Mouse (Mus musculus) liver, embryonic 13.5 days (tissue): ENCODE measurements around the gene Ngf. TPM values are rescaled to one million over a fixed set of nuclear protein-coding genes. Genes with fewer than 3 reads are reported as not detected.
A peak's percentile ranks its signal among the peaks of the same experiment; 100 is the strongest.

Experiments used
- ATAC-seq: fragments of 200-750 bp; cut with Nextera tagmentation; 2 replicates; pipeline ENCODE4 v1.8.0; 2017; ENCODE audit warnings: low read depth, mild to moderate bottlenecking, moderate number of reproducible peaks, moderate library complexity
- DNase-seq: peaks from one replicate; pipeline ENCODE4 v3.0.0; 2022
- H3K27ac ChIP-seq: fragments of 300-500 bp; sonication (generic); 2 replicates; pipeline ENCODE4 v1.5.1; 2015; ENCODE audit warnings: moderate library complexity, mild to moderate bottlenecking, inconsistent platforms
- H3K27me3 ChIP-seq: fragments of 300-500 bp; sonication (generic); 2 replicates; pipeline ENCODE4 v1.6.1; 2015; ENCODE audit warnings: mild to moderate bottlenecking, inconsistent platforms
- H3K36me3 ChIP-seq: fragments of 300-500 bp; sonication (generic); 2 replicates; pipeline ENCODE4 v1.6.1; 2015; ENCODE audit warnings: mild to moderate bottlenecking, inconsistent platforms
- H3K4me1 ChIP-seq: fragments of 300-500 bp; sonication (generic); replicated peaks from 2 replicates; pipeline ENCODE4 v1.6.1; 2015; ENCODE audit warnings: inconsistent platforms
- H3K4me2 ChIP-seq: fragments of 300-500 bp; sonication (generic); 2 replicates; pipeline ENCODE4 v1.6.1; 2015; ENCODE audit warnings: inconsistent platforms, mild to moderate bottlenecking, moderate library complexity
- H3K4me3 ChIP-seq: fragments of 300-500 bp; sonication (generic); replicated peaks from 2 replicates; pipeline ENCODE4 v1.5.1; 2015; ENCODE audit warnings: mild to moderate bottlenecking, inconsistent platforms
- H3K9ac ChIP-seq: fragments of 300-500 bp; sonication (generic); 2 replicates; pipeline ENCODE4 v1.6.1; 2015; ENCODE audit warnings: mild to moderate bottlenecking, inconsistent platforms
- H3K9me3 ChIP-seq: fragments of 300-500 bp; sonication (generic); replicated peaks from 2 replicates; pipeline ENCODE4 v1.6.1; 2016; ENCODE audit warnings: inconsistent platforms
- WGBS: fragments of 180-500 bp; shearing (Covaris S2); methylation state at CpG from one replicate; pipeline ENCODE4 v1.1.7; 2015; ENCODE audit not compliant: insufficient replicate concordance; 5-methylcytosine and 5-hydroxymethylcytosine counted together
- polyA plus RNA-seq: library from polyadenylated mRNA; unstranded; fragments of >200 nt; fragmentation: Nextera tagmentation; extraction: Ambion mirVana; gene quantifications from 2 replicates; pipeline ENCODE4 v1.2.1, GENCODE M21; 2015

Ngf gene
- polyA plus RNA-seq = 0.13 and 0.17 TPM in 2 replicates

DNA sequence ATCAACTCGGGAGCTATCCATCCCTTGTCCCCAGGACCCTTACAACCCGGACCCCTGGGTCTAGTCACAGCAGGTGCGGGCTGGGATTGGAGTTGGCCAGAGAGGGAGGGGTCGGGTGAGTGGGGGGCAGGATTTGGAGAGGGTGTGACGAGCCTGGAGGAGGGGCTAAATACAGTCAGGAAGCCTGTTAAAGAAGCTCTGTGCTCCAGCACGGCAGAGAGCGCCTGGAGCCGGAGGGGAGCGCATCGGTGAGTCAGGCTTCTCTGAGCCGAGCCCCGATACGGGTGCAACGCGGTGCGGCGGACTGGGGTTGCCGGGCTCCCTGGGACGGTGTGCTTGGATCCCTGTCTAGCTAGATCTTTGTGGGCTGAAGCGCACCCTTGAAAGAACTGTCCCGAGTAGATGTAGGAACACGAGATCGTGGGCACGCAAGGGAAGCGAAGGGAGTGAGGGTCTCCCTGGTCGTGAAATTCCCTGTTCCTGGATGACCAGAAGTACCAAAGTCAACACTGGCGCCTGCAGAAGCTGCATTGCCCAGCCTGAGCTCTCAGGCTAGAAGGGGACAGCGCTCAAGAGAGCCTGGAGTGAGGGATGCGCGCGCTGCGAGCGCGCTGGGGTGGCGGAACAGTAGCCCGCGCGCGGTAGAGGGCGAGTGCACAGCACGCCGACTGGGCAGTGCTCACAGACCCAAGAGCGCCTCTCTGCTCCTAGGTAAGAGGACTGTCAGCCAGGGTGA is at the start of gene Ngf:
Gene Ngf, plus strand, starts transcription at position 207 of the 736 bp plus-strand sequence.
- Histone ChIP-seq H3K27ac (no peak within 1 kb of the TSS), H3K9ac (no peak within 1 kb of the TSS), H3K27me3 (peaks cover 35% of the 10 kb centered on the region), H3K4me1 (no peaks in the 10 kb centered on the region), H3K9me3 (no peaks in the 10 kb centered on the region), H3K4me3 (peak within 1 kb of the TSS; percentile 10; the same call in 1 of the 2 replicates), H3K36me3 (no peaks in the 10 kb centered on the region), H3K4me2 (no peak within 1 kb of the TSS)
- DNase-seq = no peak
- no peak for ATAC-seq
- 4% methylated on average over 43 of the region's 43 CpGs for WGBS

DNA sequence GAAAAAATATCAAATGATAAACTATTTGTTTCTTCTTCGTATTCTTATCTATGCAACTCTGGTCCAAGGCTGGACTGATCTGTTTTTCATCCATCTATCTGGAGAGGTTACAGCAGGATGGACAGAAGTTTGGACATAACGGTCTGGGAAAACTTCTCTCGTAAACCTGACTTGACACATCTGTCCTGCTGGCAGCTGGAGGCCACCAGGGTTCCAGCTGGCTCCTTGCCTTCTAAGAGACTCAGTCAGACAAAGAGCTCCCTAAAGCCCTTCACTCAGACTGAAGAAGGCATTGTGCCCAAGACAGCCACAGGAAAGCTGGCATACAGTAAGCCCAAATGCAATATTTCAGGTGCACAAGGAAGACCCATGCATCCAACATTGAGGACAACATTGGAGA is 24.2 kb upstream of the Ngf start:
- WGBS = 64% methylated on average over 3 of the region's 3 CpGs
- H3K4me1 ChIP-seq = no peaks in the 10 kb centered on the region
- H3K9ac ChIP-seq = no peak overlapping the region
- H3K36me3 ChIP-seq = no peaks in the 10 kb centered on the region
- H3K27me3 ChIP-seq = no peaks in the 10 kb centered on the region
- peaks cover 3% of the 10 kb centered on the region; the same call in 1 of the 2 replicates for H3K9me3 ChIP-seq
- H3K27ac ChIP-seq = no peak overlapping the region
- H3K4me2 ChIP-seq = no peak overlapping the region
- ATAC-seq (no peak), DNase-seq (no peak)
- H3K4me3 ChIP-seq = no peak overlapping the region

DNA sequence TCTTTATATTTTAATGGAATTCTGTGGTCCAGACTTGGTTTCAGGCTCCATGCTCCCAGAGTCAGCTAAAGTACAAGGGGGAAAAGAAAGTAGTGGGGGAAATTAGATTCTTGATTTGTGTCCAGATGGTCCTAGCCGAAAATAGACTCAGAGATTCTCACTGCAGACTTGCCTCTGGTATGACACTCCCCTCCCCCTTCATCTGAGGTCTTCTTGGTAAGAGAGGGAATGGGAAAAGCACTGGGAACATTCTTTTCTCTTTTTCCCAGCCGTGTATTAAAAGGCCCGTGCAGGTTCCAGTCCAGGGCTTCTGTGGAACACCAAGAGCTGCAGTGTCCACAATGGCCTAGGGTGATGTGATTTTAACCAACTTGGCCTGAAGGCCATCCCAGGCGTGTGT is 23.0 kb upstream of the Ngf start:
- Histone ChIP-seq H3K4me3 (no peak overlapping the region), H3K4me1 (no peaks in the 10 kb centered on the region), H3K36me3 (no peaks in the 10 kb centered on the region), H3K4me2 (no peak overlapping the region), H3K9ac (no peak overlapping the region), H3K9me3 (peaks cover 3% of the 10 kb centered on the region; the same call in 1 of the 2 replicates), H3K27ac (no peak overlapping the region), H3K27me3 (no peaks in the 10 kb centered on the region)
- no peak for ATAC-seq
- 51% methylated on average over 4 of the region's 4 CpGs for WGBS
- no peak for DNase-seq

DNA sequence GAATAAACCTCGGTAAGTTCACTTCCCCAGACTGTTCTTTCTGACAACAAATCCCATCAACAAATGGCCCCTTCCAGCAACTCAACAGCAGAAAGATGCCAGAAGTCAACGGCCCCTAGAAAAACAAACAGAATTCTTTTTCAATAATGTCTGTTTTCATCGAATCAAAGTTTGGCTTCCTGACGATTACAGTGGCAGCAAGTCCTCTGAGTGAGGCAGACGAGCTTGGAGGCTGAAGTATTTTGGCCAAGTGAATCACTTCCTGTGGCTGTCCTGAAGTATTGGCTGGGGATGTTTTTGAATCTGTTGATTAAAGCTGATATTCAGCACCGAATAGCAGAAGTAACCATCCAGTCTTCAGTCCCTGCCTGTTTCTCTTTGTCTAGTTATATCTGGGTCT is 15.2 kb upstream of the Ngf start:
- no peaks in the 10 kb centered on the region for H3K27me3 ChIP-seq
- H3K9me3 ChIP-seq = no peaks in the 10 kb centered on the region
- no peak for DNase-seq
- no peak overlapping the region for H3K4me3 ChIP-seq
- H3K27ac ChIP-seq = no peak overlapping the region
- H3K4me1 ChIP-seq = no peaks in the 10 kb centered on the region
- ATAC-seq = no peak
- no peak overlapping the region for H3K9ac ChIP-seq
- no peak overlapping the region for H3K4me2 ChIP-seq
- H3K36me3 ChIP-seq = no peaks in the 10 kb centered on the region
- WGBS = 40% methylated on average over 6 of the region's 6 CpGs

DNA sequence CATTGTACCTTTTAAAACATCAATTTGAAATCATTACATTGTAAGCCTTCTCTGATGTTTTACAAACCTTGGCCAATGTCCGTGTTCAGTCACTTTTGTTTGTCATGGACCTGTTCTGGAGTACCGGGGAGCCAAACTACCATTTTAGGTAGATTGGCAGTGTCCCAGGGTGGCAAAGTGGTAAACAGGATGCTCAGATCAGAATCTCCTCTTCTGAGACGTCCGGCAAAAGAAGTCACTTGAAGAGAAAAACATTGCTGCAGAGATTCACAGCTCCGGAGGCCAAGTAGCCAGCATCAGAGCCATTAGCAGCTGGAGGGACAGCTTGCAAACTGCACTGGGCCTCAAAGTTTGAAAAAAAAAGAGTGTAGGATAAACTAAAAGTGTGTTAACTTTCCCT is 9.2 kb upstream of the Ngf start:
- Histone ChIP-seq H3K27ac (no peak overlapping the region), H3K4me3 (no peak overlapping the region), H3K27me3 (no peaks in the 10 kb centered on the region), H3K4me2 (no peak overlapping the region), H3K36me3 (no peaks in the 10 kb centered on the region), H3K9me3 (no peaks in the 10 kb centered on the region), H3K9ac (no peak overlapping the region), H3K4me1 (no peaks in the 10 kb centered on the region)
- WGBS = 68% methylated on average over 5 of the region's 5 CpGs
- DNase-seq (no peak), ATAC-seq (no peak)

DNA sequence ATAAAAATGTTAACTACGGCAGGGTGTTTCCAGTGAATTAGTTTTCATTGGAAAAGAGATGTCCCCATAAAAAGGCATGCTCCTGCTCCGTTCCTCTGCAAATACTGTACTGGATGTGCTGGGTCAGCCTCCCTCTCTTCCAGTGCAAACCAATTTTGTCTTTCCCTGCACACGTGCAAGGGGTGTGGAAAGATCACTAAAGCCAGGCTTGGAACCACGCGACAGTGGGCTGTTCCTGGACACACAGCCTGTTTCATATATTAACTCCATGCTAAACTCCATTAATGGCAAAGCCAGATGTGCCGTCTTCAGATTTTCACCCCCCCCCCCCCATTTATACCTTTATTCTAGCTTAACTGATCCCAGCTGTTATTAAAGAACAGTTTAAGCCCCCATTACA is 8.7 kb upstream of the Ngf start:
- Histone ChIP-seq H3K9me3 (no peaks in the 10 kb centered on the region), H3K36me3 (no peaks in the 10 kb centered on the region), H3K4me2 (no peak overlapping the region), H3K27me3 (no peaks in the 10 kb centered on the region), H3K27ac (no peak overlapping the region), H3K4me1 (no peaks in the 10 kb centered on the region), H3K9ac (no peak overlapping the region), H3K4me3 (no peak overlapping the region)
- WGBS = 70% methylated on average over 6 of the region's 6 CpGs
- ATAC-seq = no peak
- no peak for DNase-seq

DNA sequence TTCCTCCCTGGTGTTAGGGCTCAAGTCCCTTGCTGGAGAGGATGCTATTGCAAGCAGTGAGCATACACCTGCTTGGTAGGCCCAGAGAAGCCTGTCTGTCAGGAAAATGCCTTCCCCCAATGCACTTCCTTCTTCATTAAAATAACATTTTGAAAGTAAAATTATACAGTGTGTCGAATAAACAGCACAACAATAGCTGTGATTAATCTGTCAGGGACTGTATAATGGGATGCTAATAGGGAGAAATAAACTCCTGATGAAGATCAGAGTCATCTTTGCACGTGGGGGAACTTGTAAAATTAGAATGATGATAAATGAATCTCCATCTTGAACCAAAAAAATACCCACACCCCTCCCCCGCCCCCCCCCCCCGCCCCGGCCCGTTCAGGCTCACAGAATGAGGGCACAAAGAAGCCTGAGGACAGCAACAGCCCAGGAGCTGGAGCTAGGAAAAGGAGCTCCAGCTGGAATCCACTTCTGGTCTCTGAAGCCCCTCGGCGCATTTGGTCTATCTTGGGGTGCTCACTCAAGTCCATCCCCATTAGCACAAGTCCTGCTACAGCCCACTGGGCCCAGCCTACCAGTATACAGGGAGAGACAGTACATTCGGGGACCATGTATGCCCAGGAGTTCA is 6.9 kb upstream of the Ngf start:
- DNase-seq (no peak), ATAC-seq (no peak)
- Histone ChIP-seq H3K9me3 (no peaks in the 10 kb centered on the region), H3K4me3 (no peak overlapping the region), H3K4me1 (no peaks in the 10 kb centered on the region), H3K4me2 (no peak overlapping the region), H3K27ac (no peak overlapping the region), H3K36me3 (no peaks in the 10 kb centered on the region), H3K27me3 (no peaks in the 10 kb centered on the region), H3K9ac (no peak overlapping the region)
- WGBS = 36% methylated on average over 5 of the region's 9 CpGs

DNA sequence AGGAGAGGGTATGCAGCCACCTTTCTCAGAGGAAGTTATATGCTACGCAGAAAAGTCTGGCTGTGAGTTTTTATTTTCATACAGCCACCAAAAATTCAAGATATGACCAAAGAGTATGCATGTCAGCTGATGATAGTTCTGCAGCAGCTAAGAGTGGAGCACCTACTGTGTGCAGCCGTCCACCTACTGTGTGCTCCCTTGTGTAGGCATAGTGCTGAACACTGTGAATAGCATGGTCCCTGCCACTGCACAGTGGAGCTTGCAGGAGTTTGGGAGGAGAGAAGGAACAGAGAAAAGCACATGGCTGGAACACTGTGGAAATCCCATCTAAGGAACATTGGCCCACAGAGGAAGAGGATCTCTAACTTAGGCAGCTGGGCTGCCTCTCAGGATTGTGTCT is 6.4 kb upstream of the Ngf start:
- H3K36me3 ChIP-seq = no peaks in the 10 kb centered on the region
- no peaks in the 10 kb centered on the region for H3K27me3 ChIP-seq
- H3K9ac ChIP-seq = no peak overlapping the region
- ATAC-seq (no peak), DNase-seq (no peak)
- no peak overlapping the region for H3K4me2 ChIP-seq
- no peaks in the 10 kb centered on the region for H3K4me1 ChIP-seq
- no peaks in the 10 kb centered on the region for H3K9me3 ChIP-seq
- WGBS = 63% methylated on average over 2 of the region's 2 CpGs
- no peak overlapping the region for H3K4me3 ChIP-seq
- no peak overlapping the region for H3K27ac ChIP-seq

DNA sequence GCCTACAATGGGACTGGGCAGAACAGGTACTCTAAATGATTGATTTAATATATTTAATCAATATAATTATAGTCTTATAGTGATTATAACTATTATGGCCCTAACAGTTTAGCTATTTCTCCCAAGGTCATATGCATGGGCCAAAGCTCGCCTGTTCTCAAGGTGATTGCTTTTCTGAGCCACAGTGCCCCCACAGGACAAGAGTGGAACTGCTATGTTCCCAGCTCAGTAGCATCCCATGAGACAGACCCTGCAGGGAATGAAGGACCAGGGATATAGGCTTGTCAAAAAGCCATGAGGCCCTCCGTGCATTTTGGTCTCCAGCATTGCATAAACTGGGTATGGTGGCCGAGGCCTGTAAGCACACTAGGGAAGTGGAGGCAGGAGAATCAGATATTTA is 3.1 kb upstream of the Ngf start:
- no peak for DNase-seq
- WGBS = 13% methylated on average over 3 of the region's 3 CpGs
- no peaks in the 10 kb centered on the region for H3K9me3 ChIP-seq

DNA sequence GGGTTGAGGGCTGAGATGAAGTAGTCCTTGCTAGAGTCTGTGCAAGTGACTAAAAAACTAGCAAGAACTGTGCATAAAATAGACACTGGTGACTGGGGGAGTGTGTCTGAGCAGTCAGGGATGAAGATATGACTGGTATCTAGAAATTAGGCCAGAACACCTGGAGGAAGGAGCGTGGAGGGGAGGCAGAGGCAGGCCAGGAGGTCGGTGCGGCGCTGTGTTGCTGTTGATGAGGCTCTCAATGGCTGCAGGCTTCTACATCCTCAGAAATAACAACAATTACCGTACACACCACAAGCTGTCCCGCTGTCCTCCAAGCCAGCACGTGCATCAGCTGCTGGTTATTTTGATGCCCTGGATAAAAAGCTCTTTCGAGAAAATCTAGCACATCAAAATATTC is 2.6 kb upstream of the Ngf start:
- Histone ChIP-seq H3K27me3 (peaks cover 35% of the 10 kb centered on the region), H3K27ac (no peak overlapping the region), H3K4me1 (no peaks in the 10 kb centered on the region), H3K9me3 (no peaks in the 10 kb centered on the region), H3K9ac (no peak overlapping the region), H3K4me3 (no peak overlapping the region), H3K4me2 (no peak overlapping the region), H3K36me3 (no peaks in the 10 kb centered on the region)
- ATAC-seq (no peak), DNase-seq (no peak)
- WGBS = 62% methylated on average over 8 of the region's 8 CpGs

More for the DNA sequence above, 3.1 kb upstream of the Ngf start:
- ATAC-seq = no peak
- H3K27ac ChIP-seq = no peak overlapping the region
- no peak overlapping the region for H3K4me3 ChIP-seq
- no peak overlapping the region for H3K9ac ChIP-seq
- H3K27me3 ChIP-seq = peaks cover 30% of the 10 kb centered on the region
- no peaks in the 10 kb centered on the region for H3K36me3 ChIP-seq
- H3K4me1 ChIP-seq = no peaks in the 10 kb centered on the region
- no peak overlapping the region for H3K4me2 ChIP-seq

DNA sequence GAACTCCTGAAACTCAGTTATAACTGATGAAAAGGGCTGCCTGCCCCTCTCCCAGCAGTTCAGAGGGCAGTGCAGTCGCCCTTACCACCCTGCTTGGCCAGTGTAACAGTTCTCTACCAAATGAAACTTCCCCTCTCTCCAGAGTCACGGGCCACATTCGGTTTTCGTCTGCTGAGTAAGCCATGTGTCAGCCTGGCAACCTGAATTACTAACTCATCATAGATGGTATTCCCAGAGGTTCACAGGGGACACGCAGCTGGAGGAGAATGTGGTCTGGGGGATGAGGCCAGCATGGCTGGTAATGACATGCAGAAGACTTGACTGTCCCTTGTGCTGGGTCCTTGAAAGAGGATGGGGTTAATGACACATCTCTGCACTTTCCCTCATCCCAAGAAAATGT is 1.5 kb downstream of the Ngf start:
- H3K27me3 ChIP-seq = peaks cover 35% of the 10 kb centered on the region
- H3K9ac ChIP-seq = no peak overlapping the region
- no peak overlapping the region for H3K4me2 ChIP-seq
- no peak overlapping the region for H3K4me3 ChIP-seq
- WGBS = 50% methylated on average over 5 of the region's 5 CpGs
- ATAC-seq = no peak
- no peaks in the 10 kb centered on the region for H3K36me3 ChIP-seq
- H3K27ac ChIP-seq = no peak overlapping the region
- H3K4me1 ChIP-seq = no peaks in the 10 kb centered on the region
- DNase-seq = no peak
- no peaks in the 10 kb centered on the region for H3K9me3 ChIP-seq

DNA sequence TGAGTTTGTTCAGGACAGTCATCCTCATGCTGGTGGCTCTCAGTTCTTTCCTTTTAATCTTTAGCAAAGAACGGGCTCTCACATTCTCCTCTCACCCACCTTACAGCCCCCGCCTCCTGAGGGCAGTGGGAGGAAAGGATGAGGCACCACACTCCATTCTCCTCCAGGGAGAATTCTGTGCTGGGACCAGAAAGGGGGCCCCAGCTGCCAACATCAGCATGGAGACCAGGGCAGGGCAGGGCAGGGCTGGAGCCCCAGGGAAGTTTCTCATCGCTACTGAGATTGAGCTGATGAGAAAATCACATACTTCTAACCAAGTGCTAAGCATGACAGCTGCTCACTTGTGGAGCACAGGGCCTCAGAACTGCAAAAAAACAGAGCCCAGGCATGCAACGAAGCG is 2.1 kb downstream of the Ngf start:
- no peak overlapping the region for H3K9ac ChIP-seq
- no peak for ATAC-seq
- H3K4me2 ChIP-seq = no peak overlapping the region
- H3K4me3 ChIP-seq = no peak overlapping the region
- no peaks in the 10 kb centered on the region for H3K9me3 ChIP-seq
- no peaks in the 10 kb centered on the region for H3K4me1 ChIP-seq
- H3K27me3 ChIP-seq = peaks cover 35% of the 10 kb centered on the region
- DNase-seq = no peak
- 40% methylated on average over 5 of the region's 5 CpGs for WGBS
- H3K27ac ChIP-seq = no peak overlapping the region
- H3K36me3 ChIP-seq = no peaks in the 10 kb centered on the region
